Mouse (Mus musculus) erythroblast, adult 5-6 weeks (primary cell): ENCODE data around the gene Tmem121. TPM values are rescaled to one million over a fixed set of nuclear protein-coding genes. Genes with fewer than 3 reads are reported as not detected.
"Not testable (repeated sequence)": the region's sequence is repeated elsewhere in the genome, so short reads cannot be mapped to it uniquely, and the experiment has no call there.

Experiments
- ATAC-seq: replicated peaks from 2 replicates; pipeline ENCODE4 v1.8.0; 2016; ENCODE audit warnings: moderate number of reproducible peaks, mild to moderate bottlenecking, moderate TSS enrichment, inconsistent platforms; ENCODE audit not compliant: poor library complexity, low FRiP score, severe bottlenecking
- total RNA-seq, 2 experiments: library from RNA; stranded (forward) in 1 of 2; stranded (reverse) in 1 of 2; fragments of 150-400 nt in 1 of 2; fragments of 200-764, 138-1000 nt in 1 of 2; gene quantifications; 2 replicates each; pipeline versions ENCODE4 v1.2.3 to v1.2.4; 2015 to 2017; ENCODE audit warnings: low replicate concordance in 2 of 2

Gene Tmem121
- total RNA-seq, 2 experiments from 2014 or later = 1.0 TPM; not detected in 1

- ATAC-seq = no peak
These were observed 29.4 kb downstream of the Tmem121 start for GRCm38 (mm10) chr12:113214972-113215666.

GRCm38 (mm10) chr12:113215667-113216346 is 30.1 kb downstream of the Tmem121 start:
- ATAC-seq = peak; percentile 61

GRCm38 (mm10) chr12:113217306-113218242 is 31.8 kb downstream of the Tmem121 start:
- ATAC-seq = peak; percentile 56

GRCm38 (mm10) chr12:113219867-113220266 is 34.1 kb downstream of the Tmem121 start:
- ATAC-seq = peak; percentile 46

GRCm38 (mm10) chr12:113220447-113220846 is 34.7 kb downstream of the Tmem121 start:
- ATAC-seq = no peak

- ATAC-seq = no peak
These were observed 35.6 kb downstream of the Tmem121 start for GRCm38 (mm10) chr12:113221289-113221688.

- ATAC-seq = peak; percentile 74
These were observed 36.4 kb downstream of the Tmem121 start for GRCm38 (mm10) chr12:113222121-113222636.

- ATAC-seq = peak; percentile 47
These were observed 37.0 kb downstream of the Tmem121 start for GRCm38 (mm10) chr12:113222748-113223147.

- no peak for ATAC-seq
These were observed 38.5 kb downstream of the Tmem121 start for GRCm38 (mm10) chr12:113224206-113224605.

- ATAC-seq = no peak
These were observed 39.0 kb downstream of the Tmem121 start for GRCm38 (mm10) chr12:113224687-113225091.

GRCm38 (mm10) chr12:113227970-113228593 is 42.4 kb downstream of the Tmem121 start:
- no peak for ATAC-seq

GRCm38 (mm10) chr12:113230741-113231140 is 45.0 kb downstream of the Tmem121 start:
- ATAC-seq = no peak

- not testable (repeated sequence) for ATAC-seq
These were observed 46.0 kb downstream of the Tmem121 start for GRCm38 (mm10) chr12:113231551-113232263.

GRCm38 (mm10) chr12:113232264-113232750 is 46.6 kb downstream of the Tmem121 start:
- ATAC-seq = not testable (repeated sequence)

Other genes starting within 250 kb of the Tmem121 start
- 2.7 TPM in 1 of 2 replicates, not detected in the other for gene Nudt14, start 243.8 kb upstream of the Tmem121 start, total RNA-seq (2015; ENCODE audit: low replicate concordance)
- gene Nudt14, start 243.8 kb upstream of the Tmem121 start, total RNA-seq (2017; ENCODE audit: low replicate concordance) = 1.1 TPM in 1 of 2 replicates, not detected in the other
- 2.3 TPM in 1 of 2 replicates, not detected in the other for gene Btbd6, start 209.4 kb upstream of the Tmem121 start, total RNA-seq (2015; ENCODE audit: low replicate concordance)
- gene Btbd6, start 209.4 kb upstream of the Tmem121 start, total RNA-seq (2017; ENCODE audit: low replicate concordance) = 1.9 and 2.9 TPM in 2 replicates
- 14.6 and 20.9 TPM in 2 replicates for gene Brf1, start 185.2 kb upstream of the Tmem121 start, total RNA-seq (2015; ENCODE audit: low replicate concordance)
- gene Brf1, start 185.2 kb upstream of the Tmem121 start, total RNA-seq (2017; ENCODE audit: low replicate concordance) = 35.9 and 52.0 TPM in 2 replicates
- 10.7 and 18.3 TPM in 2 replicates for gene Pacs2, start 171.4 kb upstream of the Tmem121 start, total RNA-seq (2015; ENCODE audit: low replicate concordance)
- 12.7 and 14.5 TPM in 2 replicates for gene Pacs2, start 171.4 kb upstream of the Tmem121 start, total RNA-seq (2017; ENCODE audit: low replicate concordance)
- not detected in 2 replicates for gene Tex22, start 111.4 kb upstream of the Tmem121 start, total RNA-seq (2015; ENCODE audit: low replicate concordance)
- gene Tex22, start 111.4 kb upstream of the Tmem121 start, total RNA-seq (2017; ENCODE audit: low replicate concordance) = 0.42 TPM in 1 of 2 replicates, not detected in the other
- gene Mta1, start 87.7 kb upstream of the Tmem121 start, total RNA-seq (2015; ENCODE audit: low replicate concordance) = 14.8 and 15.0 TPM in 2 replicates
- gene Mta1, start 87.7 kb upstream of the Tmem121 start, total RNA-seq (2017; ENCODE audit: low replicate concordance) = 8.5 and 13.6 TPM in 2 replicates
- gene Crip2, start 45.7 kb upstream of the Tmem121 start, total RNA-seq (2015; ENCODE audit: low replicate concordance) = 6.9 and 9.0 TPM in 2 replicates
- 3.6 and 3.9 TPM in 2 replicates for gene Crip2, start 45.7 kb upstream of the Tmem121 start, total RNA-seq (2017; ENCODE audit: low replicate concordance)
- gene Crip1, start 39.6 kb upstream of the Tmem121 start, total RNA-seq (2015; ENCODE audit: low replicate concordance) = 111 and 139 TPM in 2 replicates
- gene Crip1, start 39.6 kb upstream of the Tmem121 start, total RNA-seq (2017; ENCODE audit: low replicate concordance) = 75.3 and 179 TPM in 2 replicates
- gene Tedc1, start 29.5 kb upstream of the Tmem121 start, total RNA-seq (2015; ENCODE audit: low replicate concordance) = 1.0 and 1.9 TPM in 2 replicates
- gene Tedc1, start 29.5 kb upstream of the Tmem121 start, total RNA-seq (2017; ENCODE audit: low replicate concordance) = 7.5 and 8.2 TPM in 2 replicates